Mouse (Mus musculus) hindbrain, embryonic 13.5 days (tissue): ENCODE data around the gene Bmp7. TPM values are rescaled to one million over a fixed set of nuclear protein-coding genes. Genes with fewer than 3 reads are reported as not detected.

Experiments used
- ATAC-seq: fragments of 200-750 bp; cut with Nextera tagmentation; 2 replicates; pipeline ENCODE4 v1.8.0; 2017; ENCODE audit warnings: moderate TSS enrichment; ENCODE audit not compliant: low FRiP score
- H3K27ac ChIP-seq: fragments of 300-500 bp; sonication (generic); 2 replicates; pipeline ENCODE4 v1.5.1; 2015; ENCODE audit warnings: inconsistent platforms, mild to moderate bottlenecking, moderate library complexity
- H3K27me3 ChIP-seq: fragments of 300-500 bp; sonication (generic); 2 replicates; pipeline ENCODE4 v1.6.1; 2015; ENCODE audit warnings: mild to moderate bottlenecking, inconsistent platforms
- H3K36me3 ChIP-seq: fragments of 300-500 bp; sonication (generic); 2 replicates; pipeline ENCODE4 v1.6.1; 2015; ENCODE audit warnings: mild to moderate bottlenecking, inconsistent platforms
- H3K4me1 ChIP-seq: fragments of 300-500 bp; sonication (generic); replicated peaks from 2 replicates; pipeline ENCODE4 v1.6.1; 2015; ENCODE audit warnings: inconsistent platforms
- H3K4me2 ChIP-seq: fragments of 300-500 bp; sonication (generic); 2 replicates; pipeline ENCODE4 v1.6.1; 2015; ENCODE audit warnings: inconsistent platforms, mild to moderate bottlenecking, moderate library complexity
- H3K4me3 ChIP-seq: fragments of 300-500 bp; sonication (generic); 2 replicates; pipeline ENCODE4 v1.5.1; 2015; ENCODE audit warnings: mild to moderate bottlenecking, inconsistent platforms
- H3K9ac ChIP-seq: fragments of 300-500 bp; sonication (generic); 2 replicates; pipeline ENCODE4 v1.6.1; 2015; ENCODE audit warnings: mild to moderate bottlenecking, inconsistent platforms
- H3K9me3 ChIP-seq: fragments of 300-500 bp; sonication (generic); 2 replicates; pipeline ENCODE4 v1.6.1; 2016; ENCODE audit warnings: inconsistent platforms
- WGBS: fragments of 180-500 bp; shearing (Covaris S2); methylation state at CpG from one replicate; pipeline ENCODE4 v1.1.7; 2015; 5-methylcytosine and 5-hydroxymethylcytosine counted together
- polyA plus RNA-seq: library from polyadenylated mRNA; unstranded; fragments of >200 nt; fragmentation: Nextera tagmentation; extraction: Ambion mirVana; gene quantifications from 2 replicates; pipeline ENCODE4 v1.2.1, GENCODE M21; 2015

The Bmp7 gene
- polyA plus RNA-seq, 1 experiment from 2014 or later: 12.4 TPM

GRCm38 (mm10) chr2:172966480-172966879 lies 26.4 kb upstream of the Bmp7 start:
- Histone ChIP-seq H3K9me3 (no peaks in the 10 kb centered on the region), H3K4me1 (no peaks in the 10 kb centered on the region), H3K27me3 (no peaks in the 10 kb centered on the region), H3K4me3 (no peak overlapping the region), H3K4me2 (no peak overlapping the region), H3K27ac (no peak overlapping the region), H3K36me3 (no peaks in the 10 kb centered on the region), H3K9ac (no peak overlapping the region)
- ATAC-seq: no peak
- 89% methylated on average over 5 of the region's 5 CpGs for WGBS

GRCm38 (mm10) chr2:172965249-172965648 lies 25.1 kb upstream of the Bmp7 start:
- no peaks in the 10 kb centered on the region for H3K27me3 ChIP-seq
- H3K4me2 ChIP-seq: no peak overlapping the region
- no peaks in the 10 kb centered on the region for H3K4me1 ChIP-seq
- no peak overlapping the region for H3K9ac ChIP-seq
- no peak overlapping the region for H3K4me3 ChIP-seq
- H3K36me3 ChIP-seq: no peaks in the 10 kb centered on the region
- H3K27ac ChIP-seq: no peak overlapping the region
- ATAC-seq: no peak
- 49% methylated on average over 11 of the region's 11 CpGs for WGBS
- no peaks in the 10 kb centered on the region for H3K9me3 ChIP-seq

GRCm38 (mm10) chr2:172961211-172961610 lies 21.1 kb upstream of the Bmp7 start:
- no peaks in the 10 kb centered on the region for H3K36me3 ChIP-seq
- H3K4me2 ChIP-seq: no peak overlapping the region
- no peaks in the 10 kb centered on the region for H3K27me3 ChIP-seq
- no peak overlapping the region for H3K9ac ChIP-seq
- no peak overlapping the region for H3K4me3 ChIP-seq
- WGBS: 42% methylated on average over 6 of the region's 6 CpGs
- H3K9me3 ChIP-seq: peaks cover 12% of the 10 kb centered on the region; the same call in 1 of the 2 replicates
- ATAC-seq: no peak
- H3K4me1 ChIP-seq: peaks cover 7% of the 10 kb centered on the region; the same call in 1 of the 2 replicates
- H3K27ac ChIP-seq: no peak overlapping the region

GRCm38 (mm10) chr2:172960350-172960749 lies 20.2 kb upstream of the Bmp7 start:
- WGBS: 91% methylated on average over 3 of the region's 3 CpGs
- Histone ChIP-seq H3K27me3 (no peaks in the 10 kb centered on the region), H3K9me3 (peaks cover 15% of the 10 kb centered on the region; the same call in 1 of the 2 replicates), H3K4me3 (no peak overlapping the region), H3K27ac (no peak overlapping the region), H3K9ac (no peak overlapping the region), H3K36me3 (no peaks in the 10 kb centered on the region), H3K4me2 (no peak overlapping the region), H3K4me1 (peaks cover 7% of the 10 kb centered on the region; the same call in 1 of the 2 replicates)
- no peak for ATAC-seq

GRCm38 (mm10) chr2:172959006-172959768 lies 19.1 kb upstream of the Bmp7 start:
- no peak overlapping the region for H3K4me2 ChIP-seq
- no peak for ATAC-seq
- no peak overlapping the region for H3K4me3 ChIP-seq
- H3K9me3 ChIP-seq: peaks cover 15% of the 10 kb centered on the region; the same call in 1 of the 2 replicates
- WGBS: 57% methylated on average over 13 of the region's 13 CpGs
- H3K27ac ChIP-seq: no peak overlapping the region
- no peaks in the 10 kb centered on the region for H3K27me3 ChIP-seq
- H3K36me3 ChIP-seq: no peaks in the 10 kb centered on the region
- peaks cover 7% of the 10 kb centered on the region; the same call in 1 of the 2 replicates for H3K4me1 ChIP-seq
- H3K9ac ChIP-seq: no peak overlapping the region

GRCm38 (mm10) chr2:172958579-172958978 lies 18.5 kb upstream of the Bmp7 start:
- 3% methylated on average over 5 of the region's 5 CpGs for WGBS
- ATAC-seq: no peak
- Histone ChIP-seq H3K27me3 (no peaks in the 10 kb centered on the region), H3K9me3 (peaks cover 15% of the 10 kb centered on the region; the same call in 1 of the 2 replicates), H3K36me3 (no peaks in the 10 kb centered on the region), H3K4me2 (no peak overlapping the region), H3K27ac (no peak overlapping the region), H3K4me3 (no peak overlapping the region), H3K9ac (no peak overlapping the region), H3K4me1 (peaks cover 7% of the 10 kb centered on the region; the same call in 1 of the 2 replicates)

GRCm38 (mm10) chr2:172951976-172952375 lies 11.9 kb upstream of the Bmp7 start:
- no peaks in the 10 kb centered on the region for H3K36me3 ChIP-seq
- H3K27me3 ChIP-seq: 0 out of 2 replicates have a peak, but pooled peaks cover 2% of the 10 kb centered on the region
- WGBS: 76% methylated on average over 2 of the region's 2 CpGs
- H3K9ac ChIP-seq: no peak overlapping the region
- peaks cover 10% of the 10 kb centered on the region; the same call in 1 of the 2 replicates for H3K9me3 ChIP-seq
- no peak overlapping the region for H3K4me2 ChIP-seq
- H3K4me3 ChIP-seq: no peak overlapping the region
- H3K4me1 ChIP-seq: peaks cover 12% of the 10 kb centered on the region
- no peak for ATAC-seq
- no peak overlapping the region for H3K27ac ChIP-seq

GRCm38 (mm10) chr2:172950722-172951121 lies 10.6 kb upstream of the Bmp7 start:
- no peak for ATAC-seq
- Histone ChIP-seq H3K36me3 (no peaks in the 10 kb centered on the region), H3K27me3 (peaks cover 6% of the 10 kb centered on the region; the same call in 1 of the 2 replicates), H3K4me1 (peaks cover 12% of the 10 kb centered on the region), H3K9me3 (no peaks in the 10 kb centered on the region), H3K4me3 (no peak overlapping the region), H3K4me2 (no peak overlapping the region), H3K27ac (no peak overlapping the region), H3K9ac (no peak overlapping the region)
- 36% methylated on average over 11 of the region's 11 CpGs for WGBS

- Histone ChIP-seq H3K4me3 (no peak overlapping the region), H3K9ac (0 out of 2 replicates have a peak overlapping the region, but pooled peaks have one; percentile 24), H3K4me2 (no peak overlapping the region), H3K36me3 (no peaks in the 10 kb centered on the region), H3K9me3 (no peaks in the 10 kb centered on the region), H3K27ac (no peak overlapping the region), H3K4me1 (peaks cover 12% of the 10 kb centered on the region), H3K27me3 (peaks cover 11% of the 10 kb centered on the region)
- no peak for ATAC-seq
- WGBS: 59% methylated on average over 9 of the region's 9 CpGs
These were observed 10.1 kb upstream of the Bmp7 start for GRCm38 (mm10) chr2:172950119-172950676.

GRCm38 (mm10) chr2:172949051-172949450 lies 8.9 kb upstream of the Bmp7 start:
- peaks cover 12% of the 10 kb centered on the region for H3K4me1 ChIP-seq
- no peaks in the 10 kb centered on the region for H3K36me3 ChIP-seq
- no peak overlapping the region for H3K27ac ChIP-seq
- no peak for ATAC-seq
- 49% methylated on average over 5 of the region's 5 CpGs for WGBS
- peaks cover 23% of the 10 kb centered on the region for H3K27me3 ChIP-seq
- H3K4me3 ChIP-seq: no peak overlapping the region
- no peak overlapping the region for H3K4me2 ChIP-seq
- H3K9ac ChIP-seq: no peak overlapping the region
- no peaks in the 10 kb centered on the region for H3K9me3 ChIP-seq

- 0% methylated on average over 12 of the region's 13 CpGs for WGBS
- H3K36me3 ChIP-seq: no peaks in the 10 kb centered on the region
- H3K9ac ChIP-seq: peak overlapping the region; percentile 68; the same call in 1 of the 2 replicates
- peaks cover 45% of the 10 kb centered on the region for H3K4me1 ChIP-seq
- 0 out of 2 replicates have a peak, but pooled peaks have one; percentile 5 for ATAC-seq
- peak overlapping the region; percentile 86 for H3K4me2 ChIP-seq
- H3K9me3 ChIP-seq: no peaks in the 10 kb centered on the region
- no peak overlapping the region for H3K27ac ChIP-seq
- peaks cover 97% of the 10 kb centered on the region for H3K27me3 ChIP-seq
- H3K4me3 ChIP-seq: peak overlapping the region; percentile 47
These were observed 660 bp upstream of the Bmp7 start for GRCm38 (mm10) chr2:172940799-172941163.

GRCm38 (mm10) chr2:172939639-172940002 lies 500 bp downstream of the Bmp7 start:
- Histone ChIP-seq H3K27ac (0 out of 2 replicates have a peak overlapping the region, but pooled peaks have one; percentile 60), H3K27me3 (peaks cover 97% of the 10 kb centered on the region), H3K9me3 (no peaks in the 10 kb centered on the region), H3K9ac (peak overlapping the region; percentile 68), H3K36me3 (no peaks in the 10 kb centered on the region), H3K4me2 (peak overlapping the region; percentile 86), H3K4me1 (peaks cover 57% of the 10 kb centered on the region), H3K4me3 (peak overlapping the region; percentile 47)
- WGBS: 0% methylated on average over 26 of the region's 26 CpGs
- 0 out of 2 replicates have a peak, but pooled peaks have one; percentile 8 for ATAC-seq
